Mouse (Mus musculus): ENCODE measurements around the gene Sf3a2.

Sf3a2 gene

DNA sequence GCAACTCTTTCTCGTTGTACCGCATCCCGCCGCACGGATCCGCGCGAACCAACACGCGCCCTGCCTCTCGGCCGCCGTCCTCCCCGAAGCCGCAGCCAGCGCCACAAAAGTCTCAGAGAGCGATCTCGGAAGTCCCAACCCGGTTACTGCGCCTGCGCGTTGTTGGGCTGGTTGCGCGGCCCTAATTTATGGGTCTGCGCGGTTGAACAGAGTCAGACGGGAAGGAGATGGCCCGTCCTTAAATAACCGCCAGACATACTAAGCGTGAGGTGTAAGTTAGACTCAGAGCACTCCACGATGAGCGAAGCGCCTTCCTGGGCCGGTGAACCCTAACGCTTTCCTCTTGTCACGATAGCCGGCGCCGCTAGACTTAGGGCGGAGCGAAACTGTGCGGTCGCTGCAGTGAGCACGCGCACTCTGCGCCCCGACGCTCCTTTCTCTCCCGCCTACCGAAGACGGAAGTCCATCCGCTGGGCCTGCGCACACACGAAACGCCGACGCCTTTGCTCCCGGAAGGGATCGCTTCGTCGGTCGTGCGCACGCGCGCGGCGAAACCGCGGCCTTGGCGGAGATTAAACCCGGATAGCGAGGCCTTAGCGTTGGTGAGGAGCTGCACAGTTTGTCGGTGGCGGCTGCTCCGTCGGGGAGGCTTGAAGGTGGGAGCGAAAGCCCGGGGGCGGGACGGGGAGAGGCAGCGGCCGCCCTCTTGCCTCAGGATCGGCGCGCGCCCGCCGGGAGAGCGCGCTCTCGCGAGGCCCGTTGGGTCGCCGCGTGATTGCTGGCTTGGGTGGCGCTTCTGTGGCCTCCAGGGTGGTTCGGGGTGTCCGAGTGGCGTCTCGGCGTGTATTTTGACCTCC is at the start of gene Sf3a2, which contains the start of gene Plekhj1:
Sf3a2 (plus strand) TSS at position 49 of the 857 bp plus-strand sequence.
Plekhj1 (minus strand) TSS at position 477 of the 857 bp plus-strand sequence.
- DNase-seq (ENCODE audit: low spot score in 2 of 2): peak; percentile 89 to 95

DNA sequence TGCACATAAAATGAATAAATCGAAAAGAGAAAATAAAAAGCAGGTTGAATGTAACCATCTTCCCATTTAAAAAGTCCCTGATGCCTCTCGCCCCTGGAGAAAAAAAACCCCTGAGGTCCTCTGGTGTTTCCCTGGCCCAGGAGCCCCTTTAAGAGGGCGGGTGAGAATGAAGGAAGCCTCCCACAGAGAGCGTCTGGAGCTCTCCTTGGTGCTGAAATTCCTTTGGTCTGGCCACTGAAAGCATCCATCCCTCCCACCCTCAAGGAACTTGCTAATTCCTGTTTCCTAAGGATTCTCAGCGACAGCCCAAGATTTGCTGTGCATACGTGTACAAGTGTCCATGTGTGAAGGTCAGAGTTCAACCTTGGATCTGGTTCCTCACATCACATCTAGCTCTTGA is 49.4 kb upstream of the Sf3a2 start:
- no peak for DNase-seq (ENCODE audit: low spot score in 2 of 2)

DNA sequence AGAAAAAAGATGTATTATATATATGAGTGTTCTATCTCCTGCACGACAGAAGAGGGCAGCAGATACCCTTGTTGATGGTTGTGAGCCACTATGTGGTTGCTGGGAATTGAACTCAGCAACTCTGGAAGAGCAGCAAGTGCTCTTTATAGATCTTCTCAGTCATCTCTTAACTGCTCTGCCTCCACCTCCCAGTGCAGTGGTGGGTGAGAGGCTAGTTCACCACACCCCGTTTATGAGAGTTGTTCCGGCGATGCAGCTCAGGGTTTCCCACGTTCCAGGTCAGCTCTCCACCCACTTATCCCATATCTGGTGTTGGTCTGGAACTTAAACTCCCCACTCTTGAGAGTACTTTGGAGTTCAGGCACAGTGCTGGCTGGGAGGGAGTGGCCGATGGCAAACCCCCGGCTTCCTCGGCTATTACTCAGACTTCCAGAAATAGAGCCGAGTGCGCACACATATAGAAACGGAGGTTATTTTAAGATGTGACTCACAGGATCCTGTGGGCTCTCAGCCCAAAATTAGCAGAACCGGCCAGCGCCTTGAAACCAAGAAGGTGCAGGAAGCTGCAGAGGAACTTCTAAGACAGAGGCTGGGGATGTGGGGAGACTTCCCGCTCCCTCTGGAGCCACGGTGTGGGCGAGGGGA is 46.7 kb upstream of the Sf3a2 start:
- DNase-seq (ENCODE audit: low spot score in 2 of 2): no peak

DNA sequence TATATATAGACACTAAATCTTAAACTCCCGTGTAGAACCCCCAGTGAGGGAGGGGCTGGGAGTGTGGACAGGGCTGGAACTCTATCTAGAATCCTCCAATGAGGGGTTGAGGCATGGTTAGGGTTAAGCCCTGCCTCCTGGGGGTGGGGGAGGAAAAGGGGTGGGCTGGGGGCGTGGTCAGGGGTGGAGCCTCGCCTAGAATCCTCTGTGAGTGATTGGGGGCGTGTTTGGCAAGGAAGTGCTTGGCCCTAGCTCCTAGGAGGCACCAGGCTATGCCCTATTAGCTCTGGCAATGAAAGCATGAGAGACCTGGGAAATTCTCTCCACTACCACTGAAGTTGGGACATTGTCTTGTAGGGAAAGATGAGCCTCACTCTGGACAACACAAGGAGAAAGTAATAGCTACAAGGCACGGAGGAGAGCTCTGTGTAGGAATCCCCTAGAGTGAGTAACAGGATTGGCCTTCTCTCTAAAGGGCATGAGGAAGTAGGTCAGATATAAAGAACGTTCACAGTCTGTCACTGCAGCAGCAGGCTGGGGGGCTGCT is 45.8 kb upstream of the Sf3a2 start:
- DNase-seq (ENCODE audit: low spot score in 2 of 2): peak in 1 of 2 experiments; percentile 60

DNA sequence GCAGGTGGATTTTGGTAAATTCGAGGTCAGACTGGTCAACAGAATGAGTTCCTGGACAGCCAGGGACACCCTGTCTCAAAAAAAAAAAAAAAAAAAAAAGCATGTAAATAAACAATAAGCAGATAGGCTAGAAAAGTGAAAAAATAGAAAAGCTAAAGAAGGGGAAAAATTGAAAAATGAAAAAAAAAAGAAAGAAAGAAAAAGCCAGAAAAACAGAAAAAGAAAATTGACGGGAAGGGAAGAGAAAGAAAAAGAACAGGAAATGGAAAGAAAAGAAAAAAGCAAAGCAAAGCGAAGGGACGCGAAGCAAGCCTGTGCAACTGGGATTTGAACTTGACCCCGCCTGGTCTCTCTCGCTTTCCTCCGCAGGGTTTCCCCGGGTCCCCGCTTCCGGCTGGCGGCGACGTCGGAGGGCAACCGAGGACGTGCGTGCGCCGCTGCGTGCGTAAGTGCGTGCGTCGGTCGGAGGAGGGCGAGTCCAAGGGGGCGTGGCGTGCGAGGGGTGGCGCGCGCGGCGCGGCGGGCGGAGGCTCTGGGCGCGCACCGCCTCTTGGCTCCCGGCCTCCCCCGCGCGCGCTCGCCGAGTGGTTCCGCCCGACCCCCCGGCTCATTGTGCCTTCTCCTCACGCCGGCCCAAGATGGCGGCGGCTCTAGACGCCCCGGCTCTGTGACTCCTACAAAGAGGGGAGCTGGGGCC is 43.3 kb upstream of the Sf3a2 start, which contains the start of gene Dot1l:
Dot1l (plus strand) TSS at position 613 of the 697 bp plus-strand sequence.
- DNase-seq (ENCODE audit: low spot score in 2 of 2): peak; percentile 97 to 99

DNA sequence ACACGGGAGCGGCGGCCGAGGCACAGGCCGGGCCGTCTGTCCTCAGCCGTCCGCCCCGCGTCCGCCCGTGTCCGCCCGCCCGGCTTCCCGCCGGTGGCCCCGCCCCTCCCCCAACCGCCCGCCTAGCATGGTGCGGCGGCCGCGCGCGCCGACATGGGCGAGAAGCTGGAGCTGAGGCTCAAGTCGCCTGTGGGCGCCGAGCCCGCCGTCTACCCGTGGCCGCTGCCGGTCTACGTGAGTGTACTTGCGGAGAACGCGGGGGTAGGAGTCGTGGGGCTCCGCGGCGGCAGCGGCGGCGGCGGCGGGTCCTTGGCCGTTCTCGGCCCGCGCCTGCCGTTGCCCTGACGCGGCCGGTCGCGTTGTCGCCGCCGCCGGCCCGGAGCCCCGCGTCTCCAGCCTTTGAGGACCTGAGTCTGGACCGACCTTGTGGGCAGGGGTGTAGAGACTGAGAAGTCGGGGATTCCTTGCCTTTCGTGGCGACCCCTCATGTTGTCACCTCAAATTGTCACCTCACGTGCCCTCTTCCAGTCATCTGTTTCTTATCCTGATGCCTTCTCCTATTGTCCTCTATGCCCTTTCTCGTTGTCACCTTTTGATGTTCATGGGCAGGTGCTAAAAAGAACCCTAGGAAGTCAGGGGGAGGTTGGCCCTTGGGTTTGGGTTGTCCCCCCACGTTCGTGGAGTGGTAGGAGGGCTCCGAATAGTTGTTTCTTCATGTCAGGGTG is 42.5 kb upstream of the Sf3a2 start:
- no peak for DNase-seq (ENCODE audit: low spot score in 2 of 2)

DNA sequence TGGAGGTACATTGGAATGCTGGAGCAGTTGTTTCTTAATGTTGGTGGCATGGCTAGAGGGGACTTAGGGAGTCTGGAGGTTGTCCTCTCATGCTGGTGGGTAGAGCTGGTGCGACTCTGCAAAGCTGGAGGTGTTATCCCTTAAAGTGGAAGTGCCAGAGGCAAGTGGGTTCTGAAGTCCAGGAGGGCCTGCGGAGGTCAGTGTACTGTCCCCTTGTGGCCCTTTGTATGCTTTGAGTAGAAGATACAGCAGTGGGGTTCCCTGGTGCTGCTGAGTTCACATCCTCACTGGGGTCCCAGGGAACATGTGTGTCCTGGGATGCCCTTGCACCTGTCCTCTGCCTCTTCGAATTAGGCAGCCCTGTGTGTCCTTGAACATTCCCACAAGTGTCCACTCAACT is 41.9 kb upstream of the Sf3a2 start:
- no peak for DNase-seq (ENCODE audit: low spot score in 2 of 2)

DNA sequence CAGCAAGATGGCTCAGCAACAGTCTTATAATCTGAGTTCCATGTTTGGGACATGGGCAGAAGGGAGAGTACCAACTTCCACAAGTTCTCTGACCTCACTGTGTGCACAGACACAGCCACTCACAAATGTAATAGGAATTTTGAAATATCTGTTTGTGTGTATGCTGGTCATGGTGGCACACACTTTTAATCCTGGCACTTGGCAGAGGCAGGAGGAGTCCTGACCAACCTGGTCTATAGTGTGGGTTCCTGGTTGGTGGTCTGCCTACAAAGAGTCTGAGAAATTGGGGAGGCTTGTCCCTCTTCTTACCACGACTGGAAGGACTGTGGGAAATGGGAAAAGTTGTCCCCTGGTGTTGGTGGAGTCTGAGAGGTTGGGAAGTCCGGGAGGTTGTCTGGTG is 41.5 kb upstream of the Sf3a2 start:
- DNase-seq (ENCODE audit: low spot score in 2 of 2): no peak

DNA sequence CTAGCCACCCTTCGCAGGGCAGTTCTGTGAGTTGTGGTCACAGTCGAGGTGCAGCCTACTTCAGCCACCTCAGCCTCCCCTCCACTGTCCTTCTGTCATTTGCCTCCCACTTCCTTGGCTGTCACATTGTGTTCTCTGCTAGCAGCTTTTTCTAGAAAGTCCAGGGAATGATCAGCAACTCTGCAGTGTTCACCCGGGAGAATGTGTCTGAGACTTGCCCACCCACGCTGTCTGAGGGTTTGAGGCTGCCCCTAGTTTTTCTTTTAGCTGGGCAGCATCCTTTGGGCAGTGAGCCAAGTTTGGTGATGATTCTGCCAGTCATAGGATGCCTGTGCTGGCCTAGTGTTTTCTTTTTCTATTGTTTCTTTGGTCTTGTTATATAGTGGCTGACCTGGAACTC is 41.0 kb upstream of the Sf3a2 start:
- no peak for DNase-seq (ENCODE audit: low spot score in 2 of 2)

DNA sequence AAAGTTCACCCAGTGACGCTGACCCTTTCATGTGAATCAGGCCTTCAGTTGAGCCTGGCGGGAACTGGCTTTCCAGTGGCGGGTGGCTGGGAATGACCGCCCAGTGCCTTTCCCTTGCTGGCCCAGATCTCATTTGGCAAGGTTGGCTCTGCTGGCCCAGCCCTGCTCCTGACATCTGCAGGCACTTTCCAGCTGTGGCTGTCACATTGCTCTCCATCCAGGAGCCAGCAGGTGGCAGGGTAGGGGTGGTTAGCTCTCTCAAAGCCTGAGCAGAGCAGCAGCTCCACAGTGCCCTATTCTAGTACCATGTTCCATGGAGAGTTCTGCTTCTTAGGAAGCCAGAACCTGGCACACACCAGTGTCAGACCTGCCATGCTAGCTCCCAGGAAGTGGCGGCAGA is 40.3 kb upstream of the Sf3a2 start:
- DNase-seq (ENCODE audit: low spot score in 2 of 2): peak in 1 of 2 experiments; percentile 41

DNA sequence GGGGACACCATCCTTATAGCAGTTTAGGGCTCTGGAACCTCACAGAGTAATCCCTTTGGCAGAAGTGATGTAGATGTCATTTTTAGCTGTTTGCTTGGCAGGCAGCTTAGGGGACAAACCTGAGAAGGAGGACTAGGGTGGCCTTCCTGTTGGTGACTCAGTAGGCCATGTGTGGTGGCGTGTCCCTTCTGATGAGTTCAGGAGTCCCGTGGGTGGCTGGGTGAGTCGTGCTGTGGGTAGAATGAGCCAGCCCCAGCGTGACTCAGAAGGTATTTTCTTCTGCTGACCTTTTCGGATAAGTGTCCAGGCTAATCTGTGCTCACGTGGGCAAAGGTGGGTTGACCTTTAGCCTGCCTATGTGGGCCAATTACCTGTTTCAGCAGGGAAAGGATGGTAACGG is 39.3 kb upstream of the Sf3a2 start:
- no peak for DNase-seq (ENCODE audit: low spot score in 2 of 2)

DNA sequence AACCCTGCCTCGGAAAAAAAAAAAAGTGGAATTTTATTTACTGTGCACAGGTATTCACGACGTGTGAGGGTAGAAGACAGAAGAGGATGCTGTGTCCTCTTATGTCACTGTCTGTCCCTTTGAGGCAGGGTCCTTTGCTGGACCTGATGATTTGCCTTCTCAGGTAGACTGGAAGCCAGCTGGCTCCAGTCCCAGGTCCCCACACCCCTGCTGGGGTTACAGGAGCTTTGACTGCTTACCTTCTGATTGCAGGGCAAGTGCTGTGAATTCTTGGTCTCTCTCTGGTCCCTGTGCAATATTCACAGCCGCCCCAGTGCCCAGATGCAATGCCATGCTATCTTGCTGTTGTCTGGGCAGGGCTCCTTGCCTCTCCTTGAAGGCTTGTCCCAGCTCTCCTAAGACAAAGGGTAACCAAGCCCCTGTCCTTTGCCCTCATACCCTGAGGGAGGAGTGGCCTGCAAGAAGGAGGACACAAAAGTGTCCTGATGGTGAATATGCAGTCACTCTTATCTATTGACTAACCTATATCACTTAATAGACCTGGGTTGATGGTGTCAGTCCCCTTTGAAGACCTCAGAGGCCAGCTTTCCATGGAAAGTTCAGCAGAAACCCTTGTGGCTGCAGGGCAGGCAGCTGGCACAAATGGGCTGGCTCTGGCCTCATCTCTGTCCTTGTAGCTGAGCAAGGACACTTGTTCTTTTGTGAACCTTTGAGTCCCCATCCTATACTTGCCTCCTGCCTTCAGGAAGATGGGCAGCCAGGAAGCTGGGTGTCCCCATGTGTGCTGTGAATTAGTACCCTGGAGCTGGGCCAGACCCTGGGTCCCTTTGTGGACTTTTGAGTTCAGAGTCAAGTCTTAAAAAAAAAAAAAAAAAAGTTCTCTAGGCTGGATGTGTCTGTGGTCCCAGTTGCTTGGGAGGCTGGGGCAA is 37.1 kb upstream of the Sf3a2 start:
- no peak for DNase-seq (ENCODE audit: low spot score in 2 of 2)

DNA sequence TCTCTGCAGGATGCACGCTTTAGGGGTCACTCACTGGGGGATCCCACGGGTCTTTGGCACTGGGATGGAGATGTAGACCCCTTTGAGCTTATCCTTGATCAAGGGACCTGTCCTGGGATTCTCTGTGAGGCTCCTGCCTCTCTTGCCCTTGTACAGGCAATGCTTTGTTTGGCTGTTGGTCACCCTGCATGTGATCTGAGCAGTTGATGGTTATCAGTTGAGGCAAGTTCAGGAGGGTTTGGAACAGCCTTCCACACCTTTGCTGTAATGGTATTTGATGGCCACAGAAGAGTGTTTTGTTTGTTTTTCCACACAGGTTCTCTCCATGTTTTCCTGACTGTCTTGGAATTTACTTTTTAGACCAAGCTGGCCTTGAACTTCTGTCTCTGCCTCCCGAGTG is 36.2 kb upstream of the Sf3a2 start:
- DNase-seq (ENCODE audit: low spot score in 2 of 2): no peak

DNA sequence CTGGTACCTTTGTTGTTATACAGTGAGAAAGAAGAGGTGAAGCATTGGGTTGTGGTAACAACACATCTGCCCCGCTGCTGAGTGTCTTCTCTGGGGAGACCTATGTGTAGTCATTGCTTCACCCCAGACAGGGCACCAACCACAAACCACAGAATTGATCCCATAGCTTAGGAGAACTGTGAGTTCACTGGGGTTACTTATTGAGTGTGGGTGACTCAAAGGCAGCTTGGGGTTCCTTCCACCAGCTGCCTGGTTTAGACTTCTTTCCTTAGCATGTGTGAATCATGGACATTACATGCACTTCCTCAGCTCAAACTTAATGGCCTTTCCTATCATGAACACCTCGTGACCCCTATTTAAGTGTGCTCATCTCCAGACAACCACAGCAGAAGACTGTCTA is 34.5 kb upstream of the Sf3a2 start:
- no peak for DNase-seq (ENCODE audit: low spot score in 2 of 2)

DNA sequence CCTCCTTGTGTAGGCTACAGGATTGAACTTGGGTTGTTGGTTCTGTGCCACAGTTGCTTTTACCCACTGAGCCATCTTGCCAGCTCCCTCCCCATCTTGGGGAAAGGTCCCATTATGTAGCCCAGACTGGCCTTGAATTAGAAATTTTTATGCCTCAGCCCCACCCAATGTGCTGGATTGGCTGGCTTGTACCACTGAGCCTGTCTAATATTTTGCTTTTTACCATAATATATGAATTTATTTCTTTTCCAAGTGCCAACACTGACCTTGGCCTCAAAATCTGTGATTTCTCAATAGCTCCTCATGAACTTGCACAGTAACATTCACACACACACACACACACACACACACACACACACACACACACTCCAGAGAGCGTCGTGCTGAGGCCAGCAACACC is 32.3 kb upstream of the Sf3a2 start:
- DNase-seq (ENCODE audit: low spot score in 2 of 2): no peak

DNA sequence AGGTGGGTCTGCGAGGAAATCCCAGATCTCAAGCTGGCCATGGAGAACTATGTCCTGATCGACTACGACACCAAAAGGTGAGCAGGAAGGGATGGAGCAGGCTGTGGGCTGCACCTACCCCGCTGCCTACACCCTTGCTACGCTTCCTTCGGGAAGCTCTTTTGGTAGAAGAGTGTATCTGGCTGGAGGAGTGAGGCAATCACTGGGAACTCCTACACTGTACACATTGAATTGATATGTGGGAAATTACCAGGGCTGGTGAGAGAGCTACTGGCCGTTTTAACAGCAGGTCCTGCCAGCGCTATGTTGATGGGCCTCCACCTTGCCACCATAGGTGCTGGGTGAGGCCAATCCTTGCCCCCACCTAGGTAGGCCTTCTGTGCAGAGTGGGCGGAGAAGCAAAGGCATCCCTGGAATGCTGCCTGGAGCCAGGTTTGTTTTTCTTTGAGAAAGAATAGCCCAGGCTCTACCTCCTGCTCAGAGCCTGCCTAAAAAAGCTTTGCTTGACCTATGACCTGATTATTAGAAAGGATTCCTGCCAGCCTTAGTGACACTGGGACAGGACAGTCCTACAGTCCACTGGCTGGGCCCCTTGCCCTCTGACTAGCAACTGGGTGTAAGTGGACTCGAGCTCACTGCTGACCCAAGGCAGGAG is 31.7 kb upstream of the Sf3a2 start:
- no peak for DNase-seq (ENCODE audit: low spot score in 2 of 2)

DNA sequence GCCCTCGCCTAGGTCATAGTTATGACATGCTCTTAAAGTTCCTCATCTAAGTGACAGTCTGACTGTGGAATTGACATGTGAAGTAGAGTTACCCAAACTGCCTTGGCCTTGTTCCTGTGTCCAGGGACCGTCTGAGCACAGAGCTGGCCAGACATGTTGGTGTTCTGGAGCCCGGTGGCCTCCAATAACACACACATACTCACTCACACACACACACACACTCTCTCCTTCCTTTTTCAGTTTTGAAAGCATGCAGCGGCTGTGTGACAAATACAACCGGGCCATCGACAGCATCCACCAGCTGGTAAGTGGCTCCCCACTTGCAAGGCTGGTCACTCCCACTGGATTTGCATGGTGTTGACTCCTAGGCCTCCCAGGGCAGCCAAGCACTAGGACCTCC is 29.6 kb upstream of the Sf3a2 start:
- no peak for DNase-seq (ENCODE audit: low spot score in 2 of 2)

DNA sequence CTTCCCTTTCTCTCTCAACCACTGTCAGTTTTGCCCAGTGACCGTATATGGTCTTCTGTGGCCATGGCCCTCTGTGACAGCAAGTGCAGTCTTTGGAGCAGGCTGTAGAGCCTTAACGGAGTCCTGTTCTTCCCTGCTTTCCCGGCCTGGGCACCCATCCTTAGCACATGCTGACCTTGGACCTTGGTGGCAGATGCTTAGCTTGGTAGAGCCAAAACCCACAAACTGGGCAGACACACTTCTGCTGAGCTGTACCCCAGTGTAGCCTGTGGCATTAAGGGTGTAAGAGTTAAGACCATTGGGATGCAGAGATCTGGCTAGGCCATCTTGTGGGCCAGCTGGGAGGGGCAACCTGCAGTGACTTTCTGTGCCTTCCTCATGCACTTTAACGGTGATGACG is 24.2 kb upstream of the Sf3a2 start:
- DNase-seq (ENCODE audit: low spot score in 2 of 2): no peak

DNA sequence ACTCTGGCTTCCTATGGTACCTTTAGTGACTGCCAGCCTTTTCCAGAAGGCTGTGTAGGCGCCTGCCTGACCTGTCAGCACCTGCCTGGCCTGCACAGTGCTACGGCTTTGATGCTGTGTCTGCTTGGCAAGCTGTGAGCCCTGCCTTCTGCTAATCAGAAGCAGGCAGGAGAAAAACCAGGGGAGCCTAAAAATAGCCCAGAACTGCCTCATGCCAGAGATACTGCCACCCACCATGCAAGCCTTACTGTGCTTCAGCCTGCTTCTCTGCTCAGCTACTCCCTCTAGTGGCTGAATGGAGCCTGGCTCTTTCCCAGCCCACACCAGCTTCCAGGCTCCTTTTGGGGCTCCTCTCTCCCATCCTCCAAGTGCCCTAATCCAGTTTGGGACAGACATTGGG is 23.4 kb upstream of the Sf3a2 start:
- peak; percentile 65 to 85 for DNase-seq (ENCODE audit: low spot score in 2 of 2)

DNA sequence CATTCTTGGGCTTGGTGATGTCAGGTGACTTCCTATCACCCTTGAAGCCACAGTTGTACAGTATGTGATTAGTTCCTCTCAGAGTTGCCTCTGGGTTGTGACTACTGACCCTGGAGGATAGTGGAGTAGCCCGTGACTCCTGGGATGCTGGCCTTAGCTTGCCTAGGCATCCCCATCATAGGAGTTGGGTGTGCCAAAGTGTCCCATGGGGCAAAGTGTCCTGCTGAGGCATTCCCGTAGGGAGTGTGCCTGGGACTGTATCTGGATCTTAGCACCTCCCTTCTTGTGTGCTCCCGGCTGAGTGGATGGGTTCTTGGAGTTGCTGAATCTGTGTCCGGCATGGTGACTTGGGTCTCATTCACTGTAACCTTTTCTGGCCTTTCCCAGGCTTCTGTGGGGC is 23.0 kb upstream of the Sf3a2 start:
- DNase-seq (ENCODE audit: low spot score in 2 of 2): no peak
